Mouse (Mus musculus): ENCODE results near the gene Tmigd3.

GRCm38 (mm10) chr3:105835875-105836274, 34.8 kb upstream of the Tmigd3 start:
- no peak for TF ChIP-seq CTCF (IDR thresholded peaks at IDR 0.05)
- TF ChIP-seq POLR2A (IDR thresholded peaks at IDR 0.05; ENCODE audit: insufficient read depth, low read depth, low read length), result no peak

All from heart, adult 2 months (tissue).